Mouse (Mus musculus): ENCODE results near the gene Myo9b. TPM values are rescaled to one million over a fixed set of nuclear protein-coding genes. Genes with fewer than 3 reads are reported as not detected.
"Not testable (repeated sequence)": the region's sequence is repeated elsewhere in the genome, so short reads cannot be mapped to it uniquely, and the experiment has no call there.

Gene Myo9b
- polyA plus RNA-seq, 1 experiment from 2014 or later: 28.3 TPM

- Histone ChIP-seq H3K4me2 (no peak overlapping the region), H3K9ac (no peak overlapping the region), H3K27me3 (no peaks in the 10 kb centered on the region), H3K36me3 (replicated peaks) (peaks cover 56% of the 10 kb centered on the region), H3K4me1 (no peaks in the 10 kb centered on the region), H3K27ac (no peak overlapping the region), H3K9me3 (no peaks in the 10 kb centered on the region), H3K4me3 (replicated peaks) (no peak overlapping the region)
- no peak for ATAC-seq (ENCODE audit: low FRiP score)
- WGBS: 90% methylated on average over 3 of the region's 3 CpGs
Observed at GRCm38 (mm10) chr8:71322939-71323338, 50.4 kb downstream of the Myo9b start.

GRCm38 (mm10) chr8:71324848-71325247 is 52.3 kb downstream of the Myo9b start:
- H3K27me3 ChIP-seq: no peaks in the 10 kb centered on the region
- no peak overlapping the region for H3K27ac ChIP-seq
- H3K36me3 ChIP-seq (replicated peaks): peaks cover 74% of the 10 kb centered on the region
- ATAC-seq (ENCODE audit: low FRiP score): no peak
- H3K9me3 ChIP-seq: no peaks in the 10 kb centered on the region
- 91% methylated on average over 1 of the region's 1 CpGs for WGBS
- H3K9ac ChIP-seq: no peak overlapping the region
- no peak overlapping the region for H3K4me3 ChIP-seq (replicated peaks)
- H3K4me2 ChIP-seq: no peak overlapping the region
- H3K4me1 ChIP-seq: no peaks in the 10 kb centered on the region

DNA sequence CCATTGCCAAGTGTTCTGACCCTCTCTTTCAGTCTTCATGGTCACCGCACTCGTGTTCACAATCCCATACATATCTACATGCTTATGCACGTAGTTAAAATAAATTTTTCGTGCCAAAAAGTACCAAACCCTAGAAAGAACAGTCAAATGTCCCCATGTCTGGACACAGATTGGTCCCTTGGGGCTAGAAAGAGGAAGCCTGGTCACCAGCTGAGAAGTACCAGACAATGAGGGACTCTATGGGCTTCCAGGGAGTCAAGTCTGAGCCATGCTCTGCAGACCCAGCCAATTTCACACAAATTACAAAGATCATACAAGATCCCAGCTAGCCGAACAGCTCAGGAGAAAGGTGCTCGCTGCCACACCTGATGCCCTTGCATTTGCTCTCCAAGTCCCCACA is 65.3 kb downstream of the Myo9b start:
- H3K27ac ChIP-seq; H3K27me3 ChIP-seq; H3K4me1 ChIP-seq; H3K4me2 ChIP-seq; H3K9me3 ChIP-seq; H3K9ac ChIP-seq; ATAC-seq (ENCODE audit: low FRiP score); H3K4me3 ChIP-seq (replicated peaks): not testable (repeated sequence)
- H3K36me3 ChIP-seq (replicated peaks): peaks cover 46% of the 10 kb centered on the region
- 90% methylated on average over 6 of the region's 6 CpGs for WGBS

DNA sequence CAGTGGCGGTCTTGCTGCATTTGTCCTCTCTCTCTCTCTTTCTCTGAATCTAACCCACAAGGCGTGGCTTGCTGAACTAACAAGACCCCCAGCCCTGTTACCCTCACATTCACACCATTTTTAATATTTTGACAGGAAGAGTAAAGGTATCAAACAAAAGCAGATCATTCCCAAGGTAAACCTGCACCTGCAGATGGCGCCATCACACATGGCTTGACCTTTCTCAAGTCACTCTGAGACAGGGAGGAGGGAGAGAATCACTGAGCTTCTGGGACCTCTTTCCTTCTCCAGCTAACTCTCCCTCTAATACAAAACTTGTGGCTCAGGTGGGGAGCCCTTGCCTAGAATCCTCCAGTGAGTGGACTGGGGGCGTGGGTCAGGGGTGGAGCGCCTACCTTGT is 68.1 kb downstream of the Myo9b start:
- Histone ChIP-seq H3K9ac (no peak overlapping the region), H3K4me2 (no peak overlapping the region), H3K27me3 (no peaks in the 10 kb centered on the region), H3K27ac (no peak overlapping the region), H3K9me3 (no peaks in the 10 kb centered on the region), H3K4me1 (no peaks in the 10 kb centered on the region), H3K36me3 (replicated peaks) (peaks cover 56% of the 10 kb centered on the region), H3K4me3 (replicated peaks) (no peak overlapping the region)
- WGBS: 72% methylated on average over 5 of the region's 5 CpGs
- ATAC-seq (ENCODE audit: low FRiP score): no peak

GRCm38 (mm10) chr8:71346581-71346980 is 74.1 kb downstream of the Myo9b start:
- Histone ChIP-seq H3K4me2 (no peak overlapping the region), H3K9ac (no peak overlapping the region), H3K4me3 (replicated peaks) (no peak overlapping the region), H3K9me3 (no peaks in the 10 kb centered on the region), H3K4me1 (no peaks in the 10 kb centered on the region), H3K27ac (no peak overlapping the region), H3K36me3 (replicated peaks) (peaks cover 88% of the 10 kb centered on the region), H3K27me3 (no peaks in the 10 kb centered on the region)
- WGBS: 81% methylated on average over 1 of the region's 1 CpGs
- no peak for ATAC-seq (ENCODE audit: low FRiP score)

DNA sequence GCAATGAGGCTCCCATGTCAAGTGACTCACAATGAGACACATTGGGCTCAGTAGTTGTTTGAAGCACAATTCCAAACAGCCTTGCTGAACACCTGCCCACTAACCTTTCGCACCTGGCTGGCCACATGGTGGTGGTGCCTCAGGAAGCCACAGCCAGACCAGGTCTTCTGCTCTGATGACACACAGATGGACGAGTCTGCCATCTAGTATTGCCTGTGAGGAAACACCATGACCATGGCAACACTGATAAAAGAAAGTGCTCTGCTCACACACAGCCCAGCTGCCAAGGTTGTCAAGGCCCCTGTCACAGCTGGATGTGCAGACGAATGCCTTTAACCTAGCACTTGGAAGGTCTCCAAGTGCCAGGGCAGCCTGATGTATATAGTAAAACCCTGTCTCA is 78.6 kb downstream of the Myo9b start:
- H3K4me1 ChIP-seq: no peaks in the 10 kb centered on the region
- 92% methylated on average over 3 of the region's 3 CpGs for WGBS

GRCm38 (mm10) chr8:71351520-71351919 is 79.0 kb downstream of the Myo9b start:
- ATAC-seq (ENCODE audit: low FRiP score): no peak
- H3K9ac ChIP-seq: no peak overlapping the region
- WGBS: 90% methylated on average over 1 of the region's 1 CpGs
- no peak overlapping the region for H3K4me3 ChIP-seq (replicated peaks)
- H3K4me2 ChIP-seq: no peak overlapping the region
- no peaks in the 10 kb centered on the region for H3K27me3 ChIP-seq
- no peaks in the 10 kb centered on the region for H3K9me3 ChIP-seq
- no peak overlapping the region for H3K27ac ChIP-seq
- H3K4me1 ChIP-seq: no peaks in the 10 kb centered on the region
- H3K36me3 ChIP-seq (replicated peaks): peaks cover 100% of the 10 kb centered on the region

More for the DNA sequence above, 78.6 kb downstream of the Myo9b start:
- H3K9ac ChIP-seq: no peak overlapping the region
- no peaks in the 10 kb centered on the region for H3K27me3 ChIP-seq
- no peak overlapping the region for H3K4me2 ChIP-seq
- H3K4me3 ChIP-seq (replicated peaks): no peak overlapping the region
- no peaks in the 10 kb centered on the region for H3K9me3 ChIP-seq
- peaks cover 100% of the 10 kb centered on the region for H3K36me3 ChIP-seq (replicated peaks)
- no peak overlapping the region for H3K27ac ChIP-seq
- no peak for ATAC-seq (ENCODE audit: low FRiP score)

DNA sequence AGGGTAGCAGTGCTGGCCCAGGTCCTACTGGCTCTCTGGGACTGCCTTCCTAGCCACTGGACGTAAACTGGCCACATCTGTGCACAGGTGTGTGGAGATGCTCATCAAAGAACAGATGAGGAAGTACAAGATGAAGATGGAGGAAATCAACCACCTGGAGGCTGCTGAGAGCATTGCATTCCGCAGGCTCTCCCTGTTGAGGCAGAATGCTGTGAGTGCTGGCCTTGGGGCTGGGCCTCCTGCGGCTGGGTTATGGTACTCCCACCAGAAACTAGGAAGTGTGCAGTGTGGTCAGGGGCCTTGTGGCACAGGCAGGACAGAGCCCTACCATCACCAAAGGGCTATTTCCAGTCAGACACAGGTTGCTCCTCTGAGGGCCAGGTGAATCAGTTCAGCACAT is 85.5 kb downstream of the Myo9b start:
- Histone ChIP-seq H3K9me3 (no peaks in the 10 kb centered on the region), H3K4me2 (no peak overlapping the region), H3K27me3 (no peaks in the 10 kb centered on the region), H3K9ac (no peak overlapping the region), H3K4me1 (no peaks in the 10 kb centered on the region), H3K27ac (no peak overlapping the region), H3K4me3 (replicated peaks) (no peak overlapping the region), H3K36me3 (replicated peaks) (peaks cover 82% of the 10 kb centered on the region)
- no peak for ATAC-seq (ENCODE audit: low FRiP score)
- 93% methylated on average over 3 of the region's 3 CpGs for WGBS

GRCm38 (mm10) chr8:71366771-71367528 is 94.4 kb downstream of the Myo9b start, which contains the start of gene Use1:
Gene Use1, plus strand, starts transcription at chr8:71366848.
- ATAC-seq (ENCODE audit: low FRiP score): peak; percentile 81
- H3K36me3 ChIP-seq (replicated peaks): peaks cover 13% of the 10 kb centered on the region
- peak within 1 kb of the TSS; percentile 52 for H3K4me3 ChIP-seq (replicated peaks)
- peaks cover 24% of the 10 kb centered on the region for H3K4me1 ChIP-seq
- peak within 1 kb of the TSS; percentile 84 for H3K27ac ChIP-seq
- peak within 1 kb of the TSS; percentile 49 for H3K9ac ChIP-seq
- peak within 1 kb of the TSS; percentile 73 for H3K4me2 ChIP-seq
- no peaks in the 10 kb centered on the region for H3K9me3 ChIP-seq
- under 1% methylated on average over 56 of the region's 56 CpGs for WGBS
- H3K27me3 ChIP-seq: no peaks in the 10 kb centered on the region

DNA sequence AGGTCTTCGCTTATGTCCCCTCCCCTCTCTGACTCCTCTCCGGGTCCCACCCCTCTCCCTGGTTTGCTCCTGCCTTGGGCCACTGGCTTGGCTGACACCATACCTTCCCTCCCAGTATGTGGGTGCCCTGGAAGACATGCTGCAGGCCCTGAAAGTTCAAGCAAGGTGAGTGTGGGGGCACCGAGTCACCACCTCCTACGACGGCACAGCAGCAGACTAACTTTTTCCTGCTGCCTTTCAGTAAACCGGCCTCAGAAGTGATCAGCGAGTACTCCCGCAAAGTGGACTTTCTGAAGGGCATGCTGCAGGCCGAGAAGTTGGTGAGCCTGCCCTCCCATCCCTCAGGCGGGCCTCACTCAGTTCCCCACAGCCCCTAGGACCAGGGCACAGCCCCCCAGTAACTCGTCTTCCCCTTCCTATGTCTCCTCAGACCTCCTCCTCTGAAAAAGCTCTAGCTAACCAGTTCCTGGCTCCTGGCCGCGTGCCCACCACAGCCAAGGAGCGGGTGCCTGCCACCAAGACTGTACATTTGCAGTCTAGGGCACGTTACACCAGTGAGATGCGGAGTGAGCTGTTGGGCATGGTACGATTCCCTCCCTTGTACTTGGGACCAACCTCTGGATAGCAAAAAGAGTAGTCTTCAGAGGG is 95.1 kb downstream of the Myo9b start:
- Histone ChIP-seq H3K4me1 (peaks cover 24% of the 10 kb centered on the region), H3K27me3 (no peaks in the 10 kb centered on the region), H3K36me3 (replicated peaks) (peaks cover 13% of the 10 kb centered on the region), H3K9ac (peak overlapping the region; percentile 49), H3K9me3 (no peaks in the 10 kb centered on the region), H3K4me3 (replicated peaks) (peak overlapping the region; percentile 52), H3K4me2 (peak overlapping the region; percentile 73), H3K27ac (peak overlapping the region; percentile 84)
- 0 out of 2 replicates have a peak, but pooled peaks have one; percentile 1 for ATAC-seq (ENCODE audit: low FRiP score)
- WGBS: 59% methylated on average over 17 of the region's 17 CpGs

DNA sequence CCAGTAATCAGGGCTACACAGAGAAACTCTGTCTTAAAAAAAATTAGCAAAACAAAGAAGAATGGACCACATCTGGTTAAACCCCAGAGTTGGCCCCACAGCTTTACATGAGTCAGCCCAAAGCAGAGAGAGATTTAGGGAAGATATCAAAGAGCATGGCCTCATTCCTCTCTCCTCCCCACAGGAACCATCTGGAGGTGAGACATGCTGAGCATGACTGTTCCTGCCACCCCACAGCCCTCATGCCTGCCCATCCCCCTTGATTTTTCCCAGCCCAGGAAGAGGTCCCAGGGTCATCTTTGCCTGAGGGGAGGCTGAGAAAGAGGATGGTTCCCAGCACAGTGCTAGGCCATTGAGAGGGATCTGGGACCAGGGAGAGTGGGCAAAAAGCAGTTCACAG is 95.9 kb downstream of the Myo9b start:
- ATAC-seq (ENCODE audit: low FRiP score): no peak
- no peaks in the 10 kb centered on the region for H3K9me3 ChIP-seq
- H3K4me2 ChIP-seq: peak overlapping the region; percentile 73; the same call in 1 of the 2 replicates
- no peaks in the 10 kb centered on the region for H3K27me3 ChIP-seq
- peaks cover 17% of the 10 kb centered on the region for H3K36me3 ChIP-seq (replicated peaks)
- H3K27ac ChIP-seq: 0 out of 2 replicates have a peak overlapping the region, but pooled peaks have one; percentile 84
- no peak overlapping the region for H3K9ac ChIP-seq
- H3K4me3 ChIP-seq (replicated peaks): no peak overlapping the region
- peaks cover 24% of the 10 kb centered on the region for H3K4me1 ChIP-seq

DNA sequence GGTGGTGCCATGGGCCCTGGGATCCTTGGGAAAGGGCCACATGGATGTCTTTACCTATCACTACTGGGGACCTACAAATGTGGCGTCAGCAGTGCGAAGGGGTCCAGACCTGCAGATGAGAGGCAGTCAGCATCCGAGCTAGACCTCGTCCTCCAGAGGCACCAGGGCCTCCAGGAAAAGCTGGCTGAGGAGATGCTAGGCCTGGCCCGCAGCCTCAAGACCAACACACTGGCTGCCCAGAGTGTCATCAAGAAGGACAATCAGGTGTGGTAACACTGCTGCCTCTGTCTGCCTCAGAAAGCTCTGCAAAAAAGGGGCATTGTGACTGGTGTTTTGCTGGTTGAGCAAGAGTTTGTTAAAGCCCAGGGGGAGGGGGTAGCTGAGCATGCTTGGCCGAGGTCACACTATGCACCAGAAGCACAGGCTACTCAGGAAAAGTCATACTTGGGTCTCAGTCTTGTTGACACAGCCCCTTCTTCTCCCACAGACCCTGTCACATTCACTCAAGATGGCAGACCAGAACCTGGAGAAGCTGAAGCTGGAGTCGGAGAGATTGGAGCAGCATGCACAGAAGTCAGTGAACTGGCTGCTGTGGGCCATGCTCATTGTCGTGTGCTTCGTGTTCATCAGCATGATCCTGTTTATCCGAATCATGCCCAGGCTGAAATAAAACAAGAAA is 96.7 kb downstream of the Myo9b start:
- H3K9ac ChIP-seq: no peak overlapping the region
- 94% methylated on average over 10 of the region's 10 CpGs for WGBS
- no peak overlapping the region for H3K4me3 ChIP-seq (replicated peaks)
- no peak overlapping the region for H3K27ac ChIP-seq
- H3K9me3 ChIP-seq: no peaks in the 10 kb centered on the region
- no peak for ATAC-seq (ENCODE audit: low FRiP score)
- H3K4me2 ChIP-seq: no peak overlapping the region
- H3K36me3 ChIP-seq (replicated peaks): peaks cover 21% of the 10 kb centered on the region
- H3K27me3 ChIP-seq: no peaks in the 10 kb centered on the region
- H3K4me1 ChIP-seq: peaks cover 24% of the 10 kb centered on the region

Data from forebrain, embryonic 12.5 days (tissue).